Mouse (Mus musculus) urinary bladder, postnatal 10 days (tissue): ENCODE data around the gene Tns2.
"Not testable (repeated sequence)": the region's sequence is repeated elsewhere in the genome, so short reads cannot be mapped to it uniquely, and the experiment has no call there.

Experiments used
- DNase-seq: peaks from one replicate; pipeline ENCODE4 v3.0.0; 2022; ENCODE audit warnings: low spot score

Gene Tns2

DNA sequence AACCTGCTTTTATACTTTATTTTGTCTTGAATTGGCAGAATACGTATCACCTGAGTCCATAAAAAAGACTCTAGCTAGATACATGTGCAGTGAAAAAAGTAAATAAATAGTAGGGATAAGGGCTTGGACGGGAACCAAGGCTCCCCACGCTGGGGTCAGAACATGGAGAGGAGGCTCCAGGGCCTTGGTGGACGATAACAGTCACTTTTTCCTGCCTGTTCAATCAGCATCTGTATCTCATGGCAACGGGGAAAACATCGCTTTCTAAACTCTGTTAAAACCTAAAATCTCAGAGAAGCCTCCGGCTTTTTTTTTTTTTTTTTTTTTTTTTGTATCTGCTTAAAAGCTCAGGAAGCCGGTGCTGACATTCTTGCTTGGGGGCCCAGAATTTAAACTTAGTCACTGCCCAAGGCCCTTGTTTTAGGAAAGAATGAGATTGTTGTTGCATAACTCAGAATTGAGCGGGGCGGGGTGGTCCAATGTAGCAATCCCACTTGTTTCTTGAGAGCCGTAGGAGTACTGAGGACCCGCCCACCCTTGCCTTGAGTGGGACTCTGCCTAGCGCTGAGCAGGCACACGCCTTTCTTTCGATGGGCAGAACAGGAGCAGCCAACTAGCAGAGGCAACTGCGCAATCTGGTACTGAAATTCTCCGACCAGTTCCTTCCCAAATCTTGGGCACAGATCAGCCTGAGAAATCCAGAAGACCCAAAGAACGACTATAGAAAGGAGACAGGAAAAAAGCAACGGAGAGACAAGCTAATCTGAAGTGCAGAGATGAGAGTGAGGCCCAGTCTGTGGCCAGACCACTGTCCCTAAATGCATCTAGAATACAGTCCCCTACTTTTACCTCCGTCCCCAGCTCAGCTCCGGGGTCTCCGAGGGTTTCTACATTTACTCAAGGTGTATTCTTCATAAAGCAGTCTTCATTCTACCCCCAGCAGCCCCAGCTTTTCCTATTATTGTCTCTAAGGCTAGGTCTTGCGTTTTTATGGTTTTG lies 43.0 kb downstream of the Tns2 start:
- DNase-seq, result no peak

DNA sequence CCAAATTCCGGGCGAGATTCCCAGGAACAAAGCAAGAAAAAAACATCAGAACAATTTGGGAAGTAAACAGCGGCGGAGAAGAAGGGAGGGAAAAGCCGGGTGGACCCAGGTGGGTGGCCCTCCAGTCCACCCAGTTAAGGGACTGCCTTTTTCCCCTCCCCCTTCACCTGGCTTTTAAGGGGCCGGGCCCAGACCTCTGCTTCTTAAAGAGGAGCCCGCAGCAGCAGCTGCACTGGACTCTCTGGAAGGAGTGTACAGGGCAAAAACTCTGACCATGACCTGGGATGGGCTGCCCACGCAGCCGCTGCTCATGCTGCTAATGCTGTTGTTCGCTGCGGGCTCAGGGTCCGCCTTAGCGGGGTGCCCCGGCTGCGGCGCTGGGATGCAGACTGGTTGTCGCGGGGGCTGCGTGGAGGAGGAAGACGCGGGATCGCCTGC lies 44.1 kb downstream of the Tns2 start, which contains the start of gene Igfbp6:
Gene Igfbp6 (plus strand): TSS at position 89 of the 438 bp plus-strand sequence.
- no peak for DNase-seq

DNA sequence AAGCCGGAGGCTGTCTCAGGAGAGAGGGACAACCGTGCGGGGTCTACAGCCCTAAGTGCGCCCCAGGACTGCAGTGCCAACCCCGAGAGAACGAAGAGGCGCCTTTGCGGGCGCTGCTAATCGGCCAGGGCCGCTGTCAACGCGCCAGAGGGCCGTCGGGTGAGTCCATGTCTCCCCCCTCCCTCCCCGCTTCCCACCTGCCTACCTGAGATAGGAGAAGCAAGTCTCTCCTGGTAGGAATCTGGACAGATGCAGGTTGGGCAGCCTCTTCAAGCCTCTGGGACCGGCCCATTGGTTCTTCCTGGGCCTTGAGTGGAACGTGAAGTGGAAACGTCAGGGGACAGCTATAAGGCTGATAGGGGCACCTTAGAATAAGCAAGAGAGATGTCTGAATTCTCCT lies 44.5 kb downstream of the Tns2 start:
- no peak for DNase-seq

DNA sequence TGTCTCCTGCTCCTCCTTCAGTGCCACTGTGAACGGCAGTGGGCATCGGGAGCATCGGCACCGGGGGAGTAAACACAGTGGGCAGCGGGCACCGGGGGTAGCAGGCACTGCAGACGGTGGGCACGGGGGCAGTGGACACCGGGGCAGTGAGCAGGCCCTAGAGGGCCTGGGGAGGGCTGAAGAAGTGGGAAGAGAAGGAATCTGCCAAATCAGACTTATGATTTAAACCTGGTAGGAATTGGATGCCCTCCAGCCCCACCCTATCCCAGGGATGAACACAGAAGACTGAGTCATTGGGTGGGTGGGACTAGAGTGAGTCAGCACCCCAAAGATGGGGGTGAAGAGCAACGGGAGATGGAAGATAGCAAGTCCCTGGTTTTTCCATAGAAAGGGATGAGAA lies 45.1 kb downstream of the Tns2 start:
- no peak for DNase-seq

DNA sequence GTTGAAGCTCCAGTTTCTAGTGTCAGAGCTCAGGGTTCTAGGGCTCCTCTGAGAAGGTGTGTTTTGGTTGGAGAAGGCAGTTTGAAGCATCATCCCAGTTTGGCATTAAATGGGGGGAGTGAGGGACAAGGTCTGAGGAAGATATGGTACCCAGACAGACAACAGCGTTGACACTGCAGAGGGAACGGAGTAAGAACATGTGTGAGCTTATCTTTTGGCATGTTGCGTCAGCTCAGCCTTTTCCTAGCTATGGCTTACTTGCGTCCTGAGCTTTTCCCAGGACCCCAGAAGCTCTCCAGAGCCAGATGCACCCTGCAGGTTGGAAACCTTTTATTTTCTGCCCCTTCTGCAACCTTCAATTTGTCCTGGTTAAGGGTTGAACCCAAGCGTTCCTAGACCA lies 45.9 kb downstream of the Tns2 start:
- no peak for DNase-seq

DNA sequence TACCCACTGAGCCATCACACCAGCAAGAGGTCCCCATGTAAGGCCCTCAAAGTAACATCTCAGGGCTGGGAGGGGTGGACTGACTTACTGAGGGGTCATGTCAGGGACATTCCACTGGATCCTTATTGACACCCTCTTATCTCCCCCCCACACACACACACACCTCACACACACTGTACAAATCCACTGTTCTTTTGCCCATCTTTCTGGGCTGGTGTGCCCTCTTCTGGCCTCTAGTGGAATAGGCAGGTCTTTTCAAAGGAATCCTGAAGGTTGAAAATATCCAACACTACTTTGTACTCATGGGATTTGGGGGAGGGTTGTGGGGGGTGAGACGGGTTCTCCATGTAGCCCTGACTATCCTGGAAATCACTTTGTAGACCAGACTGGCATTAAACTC lies 46.7 kb downstream of the Tns2 start:
- DNase-seq, result no peak

DNA sequence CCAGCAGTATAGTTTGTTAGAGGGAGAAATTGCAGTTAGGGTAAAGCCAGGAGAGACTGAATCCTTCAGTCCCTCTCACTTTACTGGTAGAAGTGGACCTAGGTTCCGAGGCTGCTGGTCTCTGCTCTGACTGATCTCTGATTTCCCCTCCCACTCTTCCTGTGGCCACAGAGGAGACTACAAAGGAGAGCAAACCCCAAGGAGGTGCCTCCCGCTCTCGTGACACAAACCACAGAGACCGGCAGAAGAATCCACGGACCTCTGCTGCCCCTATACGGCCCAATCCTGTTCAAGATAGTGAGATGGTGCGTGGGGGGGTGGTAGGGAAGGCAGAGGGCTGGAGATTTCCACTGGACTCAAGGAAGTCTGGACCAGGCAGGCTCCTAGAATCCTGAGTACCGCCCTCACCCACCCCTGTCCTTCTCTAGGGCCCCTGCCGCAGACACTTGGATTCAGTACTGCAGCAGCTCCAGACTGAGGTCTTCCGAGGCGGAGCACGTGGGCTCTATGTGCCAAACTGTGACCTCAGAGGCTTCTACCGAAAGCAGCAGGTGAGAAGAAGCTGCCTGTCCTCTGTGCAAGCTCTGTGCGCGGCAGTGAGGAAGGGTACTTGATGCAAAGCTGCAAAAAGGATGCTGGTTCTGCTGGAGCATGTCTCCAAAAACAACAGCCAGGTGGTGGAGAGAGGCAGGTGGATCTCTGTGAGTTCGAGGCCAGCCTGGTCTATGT lies 47.6 kb downstream of the Tns2 start:
- DNase-seq, result no peak

DNA sequence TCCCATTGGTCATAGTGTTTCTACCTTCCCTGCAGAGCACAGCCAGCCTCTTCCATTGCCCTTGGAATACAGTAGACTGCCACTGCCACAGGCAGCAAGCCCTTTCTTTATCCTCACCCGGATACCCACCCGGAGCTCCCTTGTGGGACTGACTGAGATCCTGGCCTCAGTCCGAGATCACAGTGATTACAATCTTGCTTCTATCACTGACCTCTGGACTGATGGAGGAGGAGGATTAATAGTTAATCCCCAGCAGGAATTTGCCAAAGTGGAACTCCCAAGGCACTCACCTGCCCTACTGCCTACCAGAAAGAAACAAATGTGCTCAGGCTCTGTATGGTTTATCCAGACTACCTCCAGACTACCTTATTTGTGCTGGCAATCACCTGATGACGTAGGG lies 49.3 kb downstream of the Tns2 start:
- no peak for DNase-seq

DNA sequence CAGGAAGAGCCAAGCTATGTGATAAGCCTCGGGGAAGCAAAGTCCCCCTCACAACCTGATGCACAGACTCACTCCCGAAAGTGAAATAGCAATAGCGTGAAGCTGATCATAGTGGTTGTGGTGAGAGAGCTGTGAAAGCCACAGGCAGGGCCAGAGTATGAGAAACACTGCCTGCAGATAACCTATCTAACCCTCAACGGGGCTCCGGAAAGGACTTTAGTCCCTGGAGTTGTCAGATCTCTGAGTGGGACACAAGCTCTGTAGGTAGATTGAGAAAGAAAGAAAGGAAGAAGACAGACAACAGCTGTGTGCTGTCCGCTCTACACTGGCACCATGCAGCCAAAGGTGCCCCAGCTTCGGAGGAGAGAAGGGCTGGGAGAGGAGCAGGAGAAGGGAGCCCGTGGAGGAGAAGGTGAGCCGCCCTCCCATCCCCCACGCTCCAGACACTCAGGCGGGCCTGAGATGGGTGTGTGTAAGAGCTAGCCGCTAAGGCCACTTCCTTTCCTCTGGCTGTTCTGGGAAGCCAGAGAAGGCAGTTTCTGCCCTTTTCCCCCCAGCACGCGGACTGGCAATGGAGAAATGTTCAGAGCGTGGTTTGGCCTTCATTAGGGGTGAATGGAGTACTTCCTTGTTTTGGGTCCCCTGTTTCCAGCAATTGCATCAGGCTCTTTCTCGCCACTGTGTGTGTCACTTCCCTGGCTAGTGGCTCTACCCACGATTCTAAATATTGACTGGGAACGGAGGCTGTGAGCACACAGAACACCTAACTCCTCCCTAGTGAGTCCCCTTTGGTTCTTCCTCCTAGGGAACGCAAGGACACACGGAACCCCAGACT lies 50.3 kb downstream of the Tns2 start, which contains the start of gene Soat2:
Gene Soat2 (plus strand): TSS at position 226 of the 835 bp plus-strand sequence.
- DNase-seq, result no peak

DNA sequence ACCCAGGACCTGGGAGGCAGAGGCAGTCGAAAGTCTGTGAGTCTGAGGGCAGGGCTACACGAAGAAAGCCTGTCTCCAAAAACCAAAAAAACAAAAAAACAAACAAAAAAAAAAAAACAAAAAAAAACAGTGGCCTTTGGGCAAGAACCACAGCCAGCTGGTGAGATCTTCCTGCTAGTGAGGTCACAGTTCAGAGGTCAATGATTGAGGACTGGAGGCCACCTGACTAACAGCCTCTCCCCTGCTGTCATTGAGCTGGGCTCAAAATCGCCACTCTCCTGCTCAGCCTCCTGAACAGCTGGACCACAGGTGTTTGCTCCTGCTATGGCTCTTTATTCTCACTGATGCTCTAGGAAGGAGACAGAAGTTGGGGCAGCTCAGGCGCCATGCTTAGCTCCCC lies 52.4 kb downstream of the Tns2 start:
- DNase-seq, result no peak

DNA sequence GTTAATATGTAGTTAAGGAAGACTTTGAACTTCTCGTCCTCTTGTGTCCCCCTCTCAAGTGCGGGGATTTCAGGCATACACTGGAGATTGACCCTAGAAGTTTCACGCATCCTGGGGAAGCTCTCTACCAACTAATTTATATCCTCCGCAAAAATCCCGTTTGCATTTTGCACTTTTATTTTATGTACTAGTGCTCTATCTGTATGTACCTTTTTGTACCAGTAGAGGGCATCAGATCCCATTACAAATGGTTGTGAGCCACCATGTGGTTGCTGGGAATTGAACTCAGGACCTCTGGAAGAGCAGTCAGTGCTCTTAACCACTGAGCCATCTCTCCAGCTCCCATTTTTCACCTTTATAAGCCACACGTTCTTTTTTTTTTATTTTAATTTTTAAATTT lies 54.8 kb downstream of the Tns2 start:
- not testable (repeated sequence) for DNase-seq

DNA sequence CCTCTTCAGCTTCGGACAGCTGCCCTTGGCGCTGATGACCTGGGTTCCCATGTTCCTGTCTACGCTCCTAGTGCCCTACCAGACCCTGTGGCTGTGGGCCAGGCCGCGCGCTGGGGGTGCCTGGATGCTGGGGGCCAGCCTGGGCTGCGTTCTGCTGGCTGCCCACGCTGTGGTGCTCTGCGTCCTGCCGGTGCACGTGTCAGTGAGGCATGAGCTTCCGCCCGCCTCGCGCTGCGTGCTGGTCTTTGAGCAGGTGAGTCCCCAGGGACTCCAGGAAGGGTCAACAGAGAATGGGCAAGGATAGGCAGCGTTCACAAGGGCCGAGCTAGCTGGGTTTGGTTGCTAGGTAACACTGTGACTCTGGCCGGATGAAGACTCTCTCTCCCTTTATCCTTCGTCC lies 56.6 kb downstream of the Tns2 start:
- DNase-seq, result no peak

DNA sequence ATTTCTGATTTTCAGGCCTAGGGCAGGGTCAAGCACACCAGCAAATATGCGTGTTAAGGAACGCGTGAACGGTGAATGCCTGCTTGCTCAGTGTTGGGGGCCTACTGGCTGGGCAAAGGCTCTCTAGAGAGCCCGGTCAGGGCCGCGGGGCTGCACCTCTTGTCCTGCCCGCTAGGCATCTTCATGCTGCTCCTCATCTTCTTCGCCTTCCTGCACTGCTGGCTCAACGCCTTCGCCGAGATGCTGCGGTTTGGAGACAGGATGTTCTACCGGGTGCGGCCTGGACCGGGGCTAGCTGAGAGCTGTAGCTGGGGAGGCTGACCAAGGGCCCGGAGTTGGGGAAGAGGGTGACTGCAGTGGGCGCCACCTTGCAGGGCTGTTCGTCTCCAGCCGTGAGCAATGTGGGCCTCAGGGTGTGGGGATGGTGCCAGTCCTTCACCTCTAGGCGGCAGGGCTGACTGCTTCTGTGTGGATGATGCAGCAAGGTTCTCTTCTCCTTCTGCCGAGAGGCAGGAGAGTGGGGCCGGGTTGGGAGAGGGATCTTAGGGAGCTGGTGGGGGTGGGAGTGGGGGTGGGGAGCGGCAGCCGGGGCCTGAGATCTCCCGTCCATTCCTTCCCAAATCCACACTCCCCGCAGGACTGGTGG lies 60.3 kb downstream of the Tns2 start:
- DNase-seq, result no peak

DNA sequence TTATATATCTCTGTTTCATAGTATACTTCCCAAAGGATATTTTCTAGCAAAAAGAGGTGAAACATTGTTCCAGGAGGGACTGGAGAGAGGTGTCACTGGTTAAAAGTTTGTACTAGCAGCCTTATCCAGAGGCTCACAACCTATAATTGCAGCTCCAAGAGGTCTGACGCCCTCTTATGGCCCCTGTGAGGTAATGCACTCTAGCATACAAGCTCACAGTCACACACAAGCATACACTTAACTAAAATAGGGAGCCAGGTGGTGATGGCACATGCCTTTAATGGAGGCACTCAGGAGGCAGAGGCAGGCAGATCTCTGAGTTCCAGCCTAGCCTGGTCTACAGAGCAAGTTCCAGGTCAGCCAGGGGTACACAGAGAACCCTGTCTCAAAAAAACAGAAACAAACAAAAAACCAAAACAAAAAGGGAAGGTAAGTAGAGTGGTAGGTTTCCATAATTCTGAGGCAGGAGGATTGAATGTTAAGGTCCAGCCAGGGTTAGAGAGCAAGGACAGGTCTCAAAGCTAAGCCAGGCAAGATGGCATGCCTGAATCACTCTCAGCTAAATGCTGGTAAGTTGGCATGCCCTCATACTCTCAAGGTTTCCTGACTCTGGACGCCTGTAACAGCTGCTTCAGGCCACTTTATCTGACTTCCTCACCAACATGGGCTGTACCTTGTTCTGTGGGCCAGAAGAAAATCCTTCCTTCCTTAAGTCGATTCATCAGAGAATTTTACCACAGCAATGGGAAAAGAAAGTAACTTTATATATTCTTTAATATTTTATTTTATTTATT lies 63.9 kb downstream of the Tns2 start:
- no peak for DNase-seq

DNA sequence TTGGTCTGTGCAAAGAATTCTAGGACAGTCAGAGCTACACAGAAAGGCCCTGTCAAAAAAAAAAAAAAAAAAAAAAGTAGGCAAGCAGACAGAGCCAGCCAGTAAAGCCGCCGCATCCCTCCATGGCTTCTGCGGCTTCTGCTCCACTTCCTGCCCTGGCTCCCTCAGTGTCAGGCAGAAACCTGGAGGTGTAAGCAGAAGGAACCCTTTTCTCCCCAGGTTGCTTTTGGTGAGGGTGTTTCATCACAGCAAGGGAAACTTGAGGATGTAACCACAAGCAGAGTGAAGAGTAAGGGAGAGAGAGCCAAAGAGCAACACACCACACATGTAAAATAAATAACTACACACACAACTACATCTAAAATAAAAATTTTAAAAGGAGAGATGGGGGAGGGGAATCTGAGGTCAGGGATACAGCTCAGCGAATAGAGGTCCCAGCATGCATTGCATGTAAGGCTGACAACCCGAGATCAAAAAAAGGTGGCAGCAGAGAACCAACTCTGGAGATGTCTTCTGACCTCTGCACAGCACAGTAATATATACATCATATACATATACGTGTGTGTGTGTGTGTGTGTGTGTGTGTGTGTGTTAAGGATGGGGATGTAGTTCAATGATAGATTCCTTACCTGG lies 65.4 kb downstream of the Tns2 start:
- no peak for DNase-seq
